Mouse (Mus musculus): Measurements from ENCODE around the gene Fbxo31. TPM values are rescaled to one million over a fixed set of nuclear protein-coding genes. Genes with fewer than 3 reads are reported as not detected.
A peak's percentile ranks its signal among the peaks of the same experiment; 100 is the strongest.

The Fbxo31 gene
- total RNA-seq, 2 experiments from 2014 or later: 30.2 to 51.0 TPM

DNA sequence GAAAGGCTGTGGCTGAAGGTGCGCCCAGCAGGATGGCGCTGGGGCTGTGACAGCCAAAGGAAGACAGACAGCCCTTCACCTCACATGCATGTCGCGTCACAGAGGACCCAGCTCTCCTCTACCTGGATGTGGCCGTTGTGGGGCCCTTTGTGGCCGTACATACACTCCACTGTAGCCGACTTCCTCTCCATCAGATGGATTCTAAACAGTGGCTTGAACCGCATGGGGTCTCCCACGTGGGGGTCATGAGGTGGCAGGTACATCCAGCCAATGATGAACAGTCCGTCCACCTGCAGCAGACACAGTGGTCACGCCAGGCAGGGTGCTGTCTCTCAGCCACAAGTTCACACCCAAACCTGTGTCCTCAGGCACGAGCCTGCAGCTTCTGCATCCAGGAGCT, 18.8 kb downstream of the Fbxo31 start:
- intact Hi-C loops (cut with DNase I): no loop called here
- DNase-seq: no peak

DNA sequence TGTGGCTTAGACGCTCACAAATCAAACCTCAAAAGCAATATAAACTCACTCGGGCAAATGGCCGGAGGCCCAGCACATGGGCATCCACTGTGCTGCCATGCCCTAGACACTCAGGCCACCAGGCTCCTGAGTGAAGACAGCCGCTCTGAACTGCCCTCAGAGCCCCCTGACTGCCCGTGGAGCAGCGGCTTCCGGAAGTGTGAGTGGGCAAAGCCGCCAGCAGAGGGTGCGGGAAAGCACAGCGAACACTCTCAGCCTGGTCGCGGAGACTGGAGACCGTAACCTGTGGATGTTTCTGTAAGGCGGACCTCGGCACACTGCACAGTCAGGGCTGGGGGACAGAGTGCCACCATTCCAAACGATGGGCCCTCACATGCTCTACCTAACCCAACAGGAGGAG, 20.1 kb downstream of the Fbxo31 start:
- DNase-seq: no peak
- intact Hi-C loops (cut with DNase I): no loop called here

DNA sequence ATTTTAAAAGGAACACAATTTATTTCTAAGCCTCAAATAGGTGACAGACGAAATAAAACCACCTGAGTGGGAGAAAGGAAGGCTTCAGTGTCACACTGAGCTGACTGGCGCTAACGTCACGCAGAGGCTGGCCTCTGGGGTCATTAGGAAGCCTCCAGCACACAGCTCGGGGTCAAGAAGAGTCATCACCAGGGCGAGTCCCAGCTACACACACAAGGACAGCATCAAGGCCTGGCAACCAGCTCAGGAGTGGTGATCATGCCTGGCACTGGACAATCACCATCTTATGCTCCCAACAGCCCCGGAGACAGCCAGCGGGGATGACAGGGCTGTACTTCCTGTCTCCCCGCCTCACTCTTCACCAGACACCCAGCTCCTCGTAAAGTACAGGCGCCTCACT, 20.9 kb downstream of the Fbxo31 start:
- intact Hi-C loops (cut with DNase I): no loop called here

DNA sequence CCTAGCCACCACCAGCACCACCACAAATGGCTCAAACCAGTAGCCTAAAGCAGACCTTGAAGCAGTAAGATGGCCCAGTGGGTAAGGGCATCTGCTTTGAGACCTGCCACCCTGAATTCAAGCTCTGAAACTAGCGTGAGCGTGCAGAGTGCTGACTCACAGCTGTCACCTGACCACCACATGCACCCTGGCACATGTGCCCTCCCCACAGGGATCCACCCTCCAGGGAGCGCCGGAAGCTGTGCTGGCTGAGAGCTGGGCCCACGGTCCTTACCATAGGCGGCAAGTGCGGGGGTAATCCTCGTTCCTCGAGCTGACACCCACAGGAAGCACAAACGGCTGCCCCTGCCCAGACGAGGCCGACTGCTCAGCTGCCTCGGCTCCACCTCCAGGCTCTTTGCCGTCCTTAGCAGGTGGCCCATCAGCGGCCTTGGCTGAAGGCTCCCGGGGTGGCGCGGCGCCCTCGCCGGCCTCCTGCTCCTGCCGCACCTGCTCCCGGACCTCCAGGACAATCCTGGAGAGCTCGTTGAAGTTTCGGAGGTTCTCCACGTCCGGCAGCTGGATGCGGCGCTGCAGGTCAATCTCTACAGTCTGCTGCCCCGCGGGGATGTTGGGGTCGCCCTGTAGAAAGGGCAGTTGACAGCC, 24.7 kb downstream of the Fbxo31 start:
- intact Hi-C loops (cut with DNase I): no loop called here
- DNase-seq: no peak

More for the DNA sequence above, 20.9 kb downstream of the Fbxo31 start:
- no peak for DNase-seq

DNA sequence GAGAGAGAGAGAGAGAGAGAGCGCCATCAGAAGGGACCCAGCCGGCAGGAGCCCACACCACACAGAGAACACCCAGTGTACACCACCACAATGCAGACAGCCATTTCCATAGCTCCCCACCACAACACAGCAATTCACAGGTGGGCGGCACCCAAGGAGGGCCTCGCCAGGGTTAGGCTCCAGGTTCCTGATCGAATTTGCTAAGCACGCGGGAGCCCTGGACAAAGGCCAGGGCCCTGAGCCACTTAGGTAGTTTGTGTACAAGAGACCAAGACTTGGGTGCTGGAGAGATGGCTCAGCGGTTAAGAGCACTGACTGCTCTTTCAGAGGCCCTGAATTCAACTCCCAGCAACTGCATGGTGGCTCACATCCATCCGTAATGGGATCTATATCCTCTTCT, 26.1 kb downstream of the Fbxo31 start:
- intact Hi-C loops (cut with DNase I): no loop called here

DNA sequence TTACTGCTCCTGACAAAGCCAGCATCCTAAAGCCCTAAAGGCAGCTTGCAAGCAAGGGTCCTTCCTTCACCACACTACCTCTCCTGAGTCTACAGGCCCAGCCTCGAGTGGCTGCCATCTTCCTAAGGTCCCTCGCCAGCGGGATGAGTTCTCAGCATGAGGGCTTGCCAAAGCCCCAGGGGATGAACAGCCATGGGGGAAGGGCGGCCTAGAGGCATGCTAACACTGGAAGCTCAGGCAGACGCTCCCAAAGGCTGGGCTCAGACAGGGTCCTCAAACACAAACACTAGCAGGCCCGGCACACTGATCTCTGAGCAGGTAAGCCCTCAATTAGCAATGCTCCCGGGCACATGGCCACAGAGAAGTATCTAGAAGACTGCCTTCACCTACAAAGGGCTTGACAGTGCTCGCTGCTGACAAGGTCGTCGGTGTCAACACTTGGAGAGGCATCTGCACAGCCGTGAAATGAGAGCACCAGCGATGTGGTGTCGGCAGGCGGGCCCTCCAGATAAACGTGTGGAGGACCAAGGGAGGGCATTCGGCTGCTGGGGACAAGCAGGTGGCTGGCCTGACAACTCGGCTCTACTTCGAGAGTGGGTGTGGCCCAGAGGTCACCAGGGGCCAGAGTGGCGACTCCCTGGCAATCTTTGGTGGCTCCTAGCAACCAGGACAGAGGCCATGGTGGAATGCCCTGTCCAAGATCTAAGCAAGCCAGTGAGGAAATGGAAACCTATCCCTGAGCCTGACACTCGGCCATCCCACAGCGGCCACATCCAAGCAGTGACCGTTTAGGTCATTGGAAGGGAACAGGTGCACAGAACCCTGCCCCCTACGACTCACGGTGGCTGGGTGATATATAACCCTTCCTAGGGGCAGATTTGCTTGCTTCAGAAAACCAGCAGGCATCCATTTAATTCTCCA, 27.3 kb downstream of the Fbxo31 start:
- no peak for DNase-seq
- intact Hi-C loops (cut with DNase I): no loop called here

More for the DNA sequence above, 26.1 kb downstream of the Fbxo31 start:
- no peak for DNase-seq

DNA sequence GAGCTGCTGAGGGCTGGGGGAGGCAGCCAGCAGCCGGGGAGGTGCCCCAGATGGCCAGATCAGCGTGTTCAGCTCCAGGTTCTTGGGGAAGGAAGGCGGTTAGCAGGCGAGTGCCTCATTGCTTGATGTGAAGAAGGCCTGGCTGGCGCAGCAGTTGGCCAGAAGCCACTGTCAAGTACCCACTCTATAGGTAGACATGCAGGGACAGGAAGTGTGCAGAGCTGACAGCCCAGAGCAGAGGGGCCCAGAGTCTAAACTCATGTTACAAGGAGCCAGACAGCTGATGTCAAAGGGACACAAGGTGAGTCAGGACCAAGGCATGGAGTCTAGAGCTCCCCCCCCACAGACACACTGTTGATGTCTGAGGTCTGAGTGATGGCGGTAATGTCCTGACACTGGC, 28.6 kb downstream of the Fbxo31 start:
- no peak for DNase-seq
- intact Hi-C loops (cut with DNase I): no loop called here

DNA sequence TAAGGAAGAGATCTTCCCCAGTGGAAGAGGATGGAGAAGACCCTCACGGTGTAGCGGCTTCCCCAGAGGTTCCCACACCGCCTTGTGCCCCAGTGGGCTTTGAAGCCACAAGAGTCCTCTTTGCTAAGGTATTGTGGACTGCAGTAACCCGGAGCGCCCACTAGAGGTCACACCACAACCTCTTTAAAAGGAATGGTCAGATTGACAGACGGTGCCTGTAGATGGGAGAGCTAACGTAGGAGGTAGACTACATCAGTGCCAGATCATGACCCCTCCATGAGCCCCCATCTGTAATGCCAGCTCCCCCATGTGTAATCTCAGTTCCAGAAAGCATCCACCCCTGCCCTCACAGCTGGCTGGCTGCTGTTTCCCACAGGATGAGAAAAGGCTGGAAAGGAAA, 31.5 kb downstream of the Fbxo31 start:
- peak; percentile 78 to 83 for DNase-seq
- intact Hi-C loops (cut with DNase I): loop anchor here (2.0 to 5.0 kb wide), 3 partner anchors 35 to 140 kb away; no protein-coding TSS in a partner anchor

DNA sequence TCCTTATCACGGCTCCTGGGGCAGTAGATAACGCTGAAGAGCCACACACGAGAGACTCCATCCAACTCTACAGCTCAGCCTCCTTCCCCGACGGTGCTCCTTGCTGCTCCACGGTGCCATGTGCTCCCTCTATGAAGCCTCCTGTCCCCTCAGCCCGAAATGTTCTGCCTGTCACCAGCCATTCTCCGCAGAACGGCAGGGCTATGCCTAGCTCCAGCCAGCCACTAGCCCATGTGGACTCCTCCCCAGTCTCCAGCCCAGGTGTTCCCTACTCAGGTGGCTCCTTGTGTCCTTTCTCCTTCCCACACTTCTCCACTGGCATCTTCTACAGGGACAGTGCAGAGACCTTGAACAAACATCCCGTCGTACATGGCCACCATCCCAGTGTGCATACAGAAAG, 33.7 kb downstream of the Fbxo31 start:
- DNase-seq: no peak
- intact Hi-C loops (cut with DNase I): loop anchor here (5.0 kb wide), 2 partner anchors 37 to 142 kb away; no protein-coding TSS in a partner anchor

DNA sequence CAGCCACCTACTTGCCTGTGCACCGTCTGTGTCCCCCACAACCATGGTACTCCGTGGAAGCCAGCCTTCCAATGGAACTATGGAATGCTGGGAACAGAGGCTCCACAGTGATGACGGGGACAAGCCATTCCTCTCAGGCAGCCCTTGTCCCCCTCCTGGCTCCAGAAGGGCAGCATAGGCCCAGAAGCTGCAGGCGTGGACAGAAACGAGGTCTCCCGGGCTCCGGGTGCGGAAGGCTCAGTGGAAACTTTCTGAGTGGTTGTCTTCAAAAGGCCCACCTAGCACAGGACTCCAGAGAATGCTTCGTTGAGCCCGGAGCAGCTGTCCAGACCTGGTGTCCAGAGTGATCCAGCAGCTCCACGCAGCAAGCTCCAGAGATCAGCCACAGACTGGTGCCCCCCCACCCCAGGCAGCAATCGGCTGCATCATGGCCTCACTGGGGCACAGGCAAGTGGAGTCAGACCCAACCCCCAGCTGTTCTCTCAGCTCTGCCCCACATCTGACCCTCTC, 34.3 kb downstream of the Fbxo31 start, which contains the start of gene 1700018B08Rik:
Gene 1700018B08Rik (minus strand): TSS at position 45 of the 510 bp plus-strand sequence.
- intact Hi-C loops (cut with DNase I): no loop called here
- no peak for DNase-seq

DNA sequence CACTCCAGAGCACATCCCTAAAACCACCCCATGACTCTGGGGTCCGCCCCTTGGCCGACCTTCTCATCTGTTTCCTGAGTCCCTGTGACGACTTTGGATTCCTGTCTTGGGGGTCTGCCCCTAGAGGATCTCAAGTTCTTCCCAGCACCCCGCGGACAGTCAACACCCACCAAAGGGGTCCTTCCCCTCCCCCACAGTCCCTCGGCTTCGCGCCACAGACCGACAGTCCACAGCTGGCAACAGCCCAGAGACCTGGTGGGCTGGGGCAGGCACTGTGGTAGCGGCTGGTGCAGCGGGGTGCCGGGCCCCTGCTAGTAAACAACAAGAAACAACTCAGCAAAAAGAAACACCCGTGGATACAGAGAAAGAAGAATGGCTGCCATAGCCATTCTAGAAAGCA, 35.7 kb downstream of the Fbxo31 start:
- DNase-seq: no peak
- intact Hi-C loops (cut with DNase I): no loop called here

DNA sequence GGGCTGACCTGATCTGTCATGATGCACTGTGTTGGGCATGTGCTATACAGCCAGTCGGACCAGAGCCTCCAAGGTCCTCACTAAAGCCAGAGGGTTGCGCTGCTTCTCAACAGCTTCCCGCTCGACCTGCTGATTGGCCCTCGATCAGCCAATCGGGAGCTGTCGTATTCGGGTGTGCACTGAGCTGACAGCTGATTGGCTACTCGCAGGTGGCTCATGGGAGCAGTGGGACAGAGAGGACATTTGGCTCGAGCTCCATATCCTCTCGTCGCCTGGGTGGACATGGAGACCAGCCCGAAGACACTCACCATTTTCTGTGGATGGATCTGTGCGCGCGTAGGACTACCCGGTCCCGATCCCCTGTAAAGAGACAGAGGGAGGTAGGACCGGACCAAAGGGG, 36.7 kb downstream of the Fbxo31 start:
- no peak for DNase-seq
- intact Hi-C loops (cut with DNase I): no loop called here

DNA sequence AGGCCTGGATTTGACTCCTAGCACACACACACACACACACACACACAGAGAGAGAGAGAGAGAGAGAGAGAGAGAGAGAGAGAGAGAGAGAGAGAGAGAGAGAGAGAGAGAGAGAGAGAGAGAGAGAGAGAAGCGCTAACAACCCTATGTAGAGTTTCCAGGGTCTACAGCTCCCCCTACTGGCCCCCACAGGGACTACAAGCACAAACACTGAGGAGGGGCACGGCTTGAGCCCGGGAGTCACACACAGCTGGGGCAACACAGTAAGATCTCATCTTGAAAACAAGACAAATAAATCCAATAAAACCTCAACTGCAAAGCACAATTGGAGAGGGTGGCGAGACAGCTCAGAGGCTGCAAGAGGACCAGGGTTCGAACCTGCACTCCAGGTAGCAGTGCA, 46.2 kb downstream of the Fbxo31 start:
- DNase-seq: peak in 1 of 2 experiments; percentile 54
- intact Hi-C loops (cut with DNase I): no loop called here

DNA sequence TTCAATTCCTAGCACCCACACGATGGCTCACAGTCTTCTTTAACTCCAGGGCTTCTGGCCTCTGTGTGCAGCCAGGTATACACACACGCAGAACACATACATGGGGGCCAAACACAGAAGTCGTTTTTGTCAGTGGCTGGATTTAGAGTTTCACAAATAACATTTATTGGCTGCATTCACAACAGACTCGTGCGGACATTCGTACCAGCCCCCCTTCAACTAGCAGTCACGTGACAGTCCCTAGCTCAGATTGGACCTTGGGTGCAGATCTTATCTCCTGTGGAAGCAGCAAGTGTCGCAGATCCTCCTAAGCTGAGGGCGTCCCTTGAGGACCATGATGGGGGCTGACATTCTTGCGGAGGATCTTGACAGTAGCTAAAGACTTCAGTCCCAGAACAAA, 48.0 kb downstream of the Fbxo31 start:
- intact Hi-C loops (cut with DNase I): no loop called here
- no peak for DNase-seq

DNA sequence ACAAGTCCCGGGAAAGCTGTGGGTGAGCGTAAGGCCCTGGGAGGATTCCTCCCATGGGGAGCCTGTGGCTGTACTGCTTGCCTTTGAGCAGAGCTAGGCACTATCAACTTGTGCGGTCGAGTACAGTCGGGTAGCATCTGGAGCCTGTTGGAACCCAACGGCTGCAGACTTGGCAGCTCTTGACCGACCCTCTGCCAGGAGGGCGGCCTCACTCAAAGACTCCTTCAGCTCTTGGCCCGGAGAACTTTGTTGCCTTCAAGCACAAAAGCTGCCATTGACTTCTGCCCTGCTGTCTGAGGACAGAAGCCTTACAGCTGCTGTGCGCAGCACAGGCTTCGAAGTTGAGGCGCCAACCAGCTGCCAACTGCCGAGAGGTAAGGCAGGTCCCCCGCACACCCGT, 49.8 kb downstream of the Fbxo31 start:
- intact Hi-C loops (cut with DNase I): no loop called here
- peak; percentile 76 to 77 for DNase-seq

DNA sequence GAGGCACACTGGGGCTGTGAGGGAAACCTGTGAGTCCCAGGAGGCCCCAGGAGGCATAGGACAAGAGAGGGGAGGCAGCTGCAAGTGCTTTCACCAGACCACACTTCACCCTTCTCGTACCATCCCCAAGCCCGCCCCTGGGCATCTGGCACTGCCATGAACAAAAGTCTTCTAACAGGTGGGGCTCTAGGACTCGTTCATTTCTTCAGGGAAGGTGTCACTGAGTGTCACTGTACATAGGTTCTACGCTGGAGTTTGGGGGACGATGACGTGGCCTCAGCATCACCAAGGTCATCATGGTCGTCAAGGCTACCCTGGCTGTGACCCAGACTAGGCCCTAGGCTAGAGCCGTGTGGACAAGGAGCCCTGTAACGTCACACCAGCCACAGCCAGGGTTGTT, 50.9 kb downstream of the Fbxo31 start:
- no peak for DNase-seq
- intact Hi-C loops (cut with DNase I): no loop called here

DNA sequence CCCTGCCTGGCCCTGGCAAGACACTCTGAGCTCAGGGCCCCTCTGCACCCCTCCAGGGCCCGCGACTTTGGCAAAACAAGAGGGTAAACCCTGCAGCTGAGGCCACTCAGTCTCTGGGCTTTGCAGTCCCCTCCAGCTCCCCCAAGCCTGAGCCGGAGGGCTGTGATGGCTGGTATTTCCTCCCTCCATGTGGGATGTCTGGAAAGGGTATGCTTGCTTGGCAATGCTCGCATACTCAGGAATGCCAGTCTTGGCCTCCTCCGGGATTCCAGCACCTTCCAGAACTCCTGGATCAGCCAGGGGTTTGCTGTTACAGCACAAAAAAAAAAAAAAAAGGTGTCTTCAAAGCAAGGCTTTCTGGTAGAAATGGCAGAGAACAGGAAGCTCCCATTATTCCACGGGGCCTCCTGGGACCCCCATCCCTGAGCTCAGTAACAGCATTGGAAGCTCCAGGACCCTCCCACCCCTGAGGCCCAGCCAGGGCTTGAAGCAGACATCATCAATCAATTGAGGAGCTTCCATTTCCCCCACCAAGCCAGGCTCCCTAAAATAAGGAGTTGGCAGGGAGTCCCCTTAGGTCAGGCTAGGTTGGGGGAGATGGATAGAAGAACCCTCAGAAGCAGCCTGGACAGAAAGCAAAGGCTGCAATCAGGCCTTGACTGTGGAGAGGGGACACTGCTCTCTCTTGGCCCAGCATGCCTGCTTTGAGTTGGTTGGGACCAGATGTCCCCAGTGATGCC, 51.6 kb downstream of the Fbxo31 start:
- no peak for DNase-seq

DNA sequence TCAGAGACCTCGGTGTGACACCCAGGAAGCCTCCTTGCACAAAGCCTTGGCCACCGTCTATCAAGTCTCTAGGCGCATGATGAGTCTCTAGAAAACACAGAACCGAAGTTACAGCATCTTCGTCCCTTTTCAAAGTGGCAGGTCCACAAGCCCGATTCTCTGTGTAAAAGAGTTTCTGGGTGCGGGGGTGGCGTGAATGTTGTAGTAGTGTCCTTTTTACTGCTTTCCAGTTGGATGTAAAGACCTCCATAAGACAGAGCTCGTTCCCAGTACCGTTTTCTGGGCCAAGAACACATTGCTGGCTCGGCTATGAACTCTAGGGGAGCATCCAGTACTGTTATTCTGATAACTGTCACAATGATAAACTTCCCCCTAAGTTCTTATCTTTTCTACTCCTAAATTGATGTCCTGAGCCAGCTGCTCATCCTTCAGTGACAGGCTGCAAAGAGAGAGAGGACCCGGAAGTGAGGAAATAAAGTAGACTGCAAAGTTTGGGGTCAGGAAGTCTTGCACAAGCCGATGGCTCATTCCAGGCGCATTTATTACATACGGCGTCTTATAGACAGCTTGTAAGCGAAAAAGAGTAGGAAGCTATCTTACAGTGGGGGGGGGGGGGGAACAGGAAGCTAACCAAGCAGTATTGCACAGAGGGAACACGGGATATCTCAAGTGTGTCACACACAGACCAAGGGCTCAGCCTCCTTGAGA, 53.3 kb downstream of the Fbxo31 start:
- no peak for DNase-seq
- intact Hi-C loops (cut with DNase I): no loop called here

More for the DNA sequence above, 51.6 kb downstream of the Fbxo31 start:
- intact Hi-C loops (cut with DNase I): no loop called here

DNA sequence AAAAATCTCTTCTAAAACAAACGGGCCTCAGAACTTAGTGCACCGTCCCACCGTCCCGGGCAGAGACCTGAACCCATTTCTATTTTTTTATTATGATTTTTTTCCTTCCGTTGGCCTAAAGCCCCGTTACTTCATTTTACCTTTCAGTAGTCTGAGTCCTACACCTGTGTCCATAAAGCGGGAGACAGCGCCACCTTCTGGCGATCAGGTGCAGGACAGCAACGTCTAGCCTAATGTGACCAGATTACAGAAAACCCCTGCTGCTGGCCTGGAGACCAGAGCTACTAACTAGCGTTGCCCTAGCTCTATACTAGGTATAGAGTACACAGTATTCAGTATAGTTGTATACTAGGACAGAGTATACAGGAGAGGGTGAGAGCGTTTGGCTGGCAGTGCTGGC, 65.2 kb downstream of the Fbxo31 start:
- peak; percentile 85 to 93 for DNase-seq
- intact Hi-C loops (cut with DNase I): loop anchor here (1.0 to 10.0 kb wide), 5 partner anchors 81 to 699 kb away; no protein-coding TSS in a partner anchor

DNA sequence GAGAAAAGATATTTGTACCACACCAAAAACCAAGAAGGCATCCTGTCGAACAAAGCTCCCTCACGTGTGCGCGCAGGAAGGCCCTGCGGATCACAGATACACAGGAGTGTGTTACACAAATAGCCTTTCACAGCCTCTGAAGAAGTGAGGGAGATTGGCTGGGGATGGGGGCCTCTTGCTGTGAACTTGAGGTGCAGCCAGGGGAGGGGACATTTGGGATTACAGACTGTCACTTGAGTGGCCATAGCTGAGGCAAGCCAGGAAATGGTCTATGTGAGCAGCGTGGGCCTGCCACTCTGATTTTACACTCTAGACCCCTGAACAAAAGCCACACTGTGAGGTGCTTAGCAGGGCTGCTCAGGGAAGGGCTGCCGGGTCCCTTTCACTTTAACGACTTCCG, 66.9 kb downstream of the Fbxo31 start:
- intact Hi-C loops (cut with DNase I): loop anchor here (5.0 to 10.0 kb wide), 3 partner anchors 79 to 697 kb away; no protein-coding TSS in a partner anchor

More for the DNA sequence above, 66.9 kb downstream of the Fbxo31 start:
- DNase-seq: no peak
